Mouse (Mus musculus): ENCODE results near the gene Larp4b. TPM values are rescaled to one million over a fixed set of nuclear protein-coding genes. Genes with fewer than 3 reads are reported as not detected.

Gene Larp4b
- polyA plus RNA-seq, 1 experiment from 2014 or later: 51.6 TPM

GRCm38 (mm10) chr13:9191172-9192140, 97.8 kb downstream of the Larp4b start:
- H3K36me3 ChIP-seq (ENCODE audit: control insufficient read depth, insufficient read depth, low read length): no peaks in the 10 kb centered on the region
- no peak for ATAC-seq (ENCODE audit: low FRiP score, low TSS enrichment)
- no peak overlapping the region for H3K9ac ChIP-seq (replicated peaks; ENCODE audit: low read length)
- peaks cover 8% of the 10 kb centered on the region for H3K4me1 ChIP-seq (ENCODE audit: control insufficient read depth, insufficient read depth, low read length)
- no peak for DNase-seq
- H3K4me2 ChIP-seq (ENCODE audit: low read length): no peak overlapping the region
- H3K4me3 ChIP-seq (replicated peaks; ENCODE audit: low read depth, low read length): no peak overlapping the region
- 43% methylated on average over 15 of the region's 15 CpGs for WGBS
- H3K27me3 ChIP-seq (ENCODE audit: control insufficient read depth, insufficient read depth, low read length): no peaks in the 10 kb centered on the region
- H3K9me3 ChIP-seq (ENCODE audit: control insufficient read depth, low read length): no peaks in the 10 kb centered on the region
- no peak overlapping the region for H3K27ac ChIP-seq (replicated peaks; ENCODE audit: low read depth, low read length)

DNA sequence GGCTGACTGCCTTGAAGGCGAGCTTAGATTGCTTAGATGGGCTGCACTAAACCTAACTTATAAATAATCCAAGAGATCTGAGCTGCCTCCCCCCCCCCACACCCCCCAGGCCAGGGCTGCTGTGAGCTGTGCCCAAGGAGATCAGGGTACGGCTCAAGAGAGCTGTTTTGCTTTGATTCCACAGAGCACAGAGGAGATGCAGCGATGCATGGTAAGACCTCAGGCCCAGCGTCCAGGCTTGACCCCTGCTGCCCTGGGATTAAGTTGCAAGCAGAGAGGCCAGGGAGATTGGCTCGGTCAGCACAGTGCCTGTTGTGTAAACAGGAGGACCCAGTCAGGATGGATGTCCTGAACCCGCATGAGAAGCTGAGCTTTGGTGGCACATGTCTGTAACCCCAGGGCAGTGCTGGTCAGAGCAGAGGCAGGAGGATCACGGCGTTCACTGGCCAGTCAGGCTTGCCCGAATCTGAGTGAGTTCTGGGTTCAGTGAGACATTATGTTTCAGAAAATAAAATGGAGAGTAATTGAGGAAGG, 99.2 kb downstream of the Larp4b start:
- ATAC-seq (ENCODE audit: low FRiP score, low TSS enrichment): no peak

GRCm38 (mm10) chr13:9194656-9195055, 101.0 kb downstream of the Larp4b start:
- Histone ChIP-seq H3K4me1 (ENCODE audit: control insufficient read depth, insufficient read depth, low read length) (no peaks in the 10 kb centered on the region), H3K9ac (replicated peaks; ENCODE audit: low read length) (no peak overlapping the region), H3K36me3 (ENCODE audit: control insufficient read depth, insufficient read depth, low read length) (no peaks in the 10 kb centered on the region), H3K27ac (replicated peaks; ENCODE audit: low read depth, low read length) (no peak overlapping the region), H3K9me3 (ENCODE audit: control insufficient read depth, low read length) (no peaks in the 10 kb centered on the region), H3K4me3 (replicated peaks; ENCODE audit: low read depth, low read length) (no peak overlapping the region), H3K27me3 (ENCODE audit: control insufficient read depth, insufficient read depth, low read length) (no peaks in the 10 kb centered on the region), H3K4me2 (ENCODE audit: low read length) (no peak overlapping the region)
- DNase-seq (no peak), ATAC-seq (ENCODE audit: low FRiP score, low TSS enrichment) (no peak)
- WGBS: 84% methylated on average over 4 of the region's 4 CpGs

More for the DNA sequence above, 99.2 kb downstream of the Larp4b start:
- WGBS: 12% methylated on average over 9 of the region's 9 CpGs
- Histone ChIP-seq H3K9me3 (ENCODE audit: control insufficient read depth, low read length) (no peaks in the 10 kb centered on the region), H3K4me3 (replicated peaks; ENCODE audit: low read depth, low read length) (no peak overlapping the region), H3K4me1 (ENCODE audit: control insufficient read depth, insufficient read depth, low read length) (peaks cover 4% of the 10 kb centered on the region), H3K36me3 (ENCODE audit: control insufficient read depth, insufficient read depth, low read length) (no peaks in the 10 kb centered on the region), H3K9ac (replicated peaks; ENCODE audit: low read length) (no peak overlapping the region), H3K27me3 (ENCODE audit: control insufficient read depth, insufficient read depth, low read length) (no peaks in the 10 kb centered on the region), H3K4me2 (ENCODE audit: low read length) (no peak overlapping the region), H3K27ac (replicated peaks; ENCODE audit: low read depth, low read length) (no peak overlapping the region)
- no peak for DNase-seq

- Histone ChIP-seq H3K27me3 (ENCODE audit: control insufficient read depth, insufficient read depth, low read length) (no peaks in the 10 kb centered on the region), H3K36me3 (ENCODE audit: control insufficient read depth, insufficient read depth, low read length) (no peaks in the 10 kb centered on the region), H3K9me3 (ENCODE audit: control insufficient read depth, low read length) (no peaks in the 10 kb centered on the region), H3K4me3 (replicated peaks; ENCODE audit: low read depth, low read length) (no peak overlapping the region), H3K9ac (replicated peaks; ENCODE audit: low read length) (no peak overlapping the region), H3K27ac (replicated peaks; ENCODE audit: low read depth, low read length) (no peak overlapping the region), H3K4me2 (ENCODE audit: low read length) (no peak overlapping the region), H3K4me1 (ENCODE audit: control insufficient read depth, insufficient read depth, low read length) (no peaks in the 10 kb centered on the region)
- 72% methylated on average over 4 of the region's 4 CpGs for WGBS
- DNase-seq (no peak), ATAC-seq (ENCODE audit: low FRiP score, low TSS enrichment) (no peak)
These were observed 101.9 kb downstream of the Larp4b start for GRCm38 (mm10) chr13:9195565-9195964.

DNA sequence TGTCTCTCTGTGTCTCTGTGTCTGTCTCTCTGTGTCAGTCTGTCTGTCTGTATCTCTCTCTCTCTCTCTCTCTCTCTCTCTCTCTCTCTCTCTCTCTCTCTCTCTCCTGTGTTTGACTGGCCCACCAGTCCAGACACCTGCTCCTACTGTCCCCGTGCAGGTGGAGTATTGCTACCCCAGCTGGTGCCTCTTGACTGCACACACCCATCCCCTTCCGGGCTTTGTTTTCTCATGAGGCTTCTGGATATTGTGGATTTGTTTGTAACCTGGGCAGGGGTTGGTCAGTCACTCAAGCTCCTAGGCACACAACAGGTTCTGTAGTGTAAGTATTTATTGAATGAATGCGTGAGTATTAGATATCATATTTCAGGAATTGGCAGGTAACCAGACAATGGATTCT, 104.4 kb downstream of the Larp4b start:
- Histone ChIP-seq H3K27me3 (ENCODE audit: control insufficient read depth, insufficient read depth, low read length) (no peaks in the 10 kb centered on the region), H3K9ac (replicated peaks; ENCODE audit: low read length) (no peak overlapping the region)
- WGBS: 79% methylated on average over 3 of the region's 3 CpGs

GRCm38 (mm10) chr13:9198728-9199464, 105.2 kb downstream of the Larp4b start:
- ATAC-seq (ENCODE audit: low FRiP score, low TSS enrichment): peak; percentile 78
- no peak overlapping the region for H3K9ac ChIP-seq (replicated peaks; ENCODE audit: low read length)
- no peaks in the 10 kb centered on the region for H3K27me3 ChIP-seq (ENCODE audit: control insufficient read depth, insufficient read depth, low read length)
- no peak overlapping the region for H3K4me3 ChIP-seq (replicated peaks; ENCODE audit: low read depth, low read length)
- H3K36me3 ChIP-seq (ENCODE audit: control insufficient read depth, insufficient read depth, low read length): no peaks in the 10 kb centered on the region
- 39% methylated on average over 19 of the region's 19 CpGs for WGBS
- H3K4me2 ChIP-seq (ENCODE audit: low read length): peak overlapping the region; percentile 20
- no peaks in the 10 kb centered on the region for H3K9me3 ChIP-seq (ENCODE audit: control insufficient read depth, low read length)
- H3K4me1 ChIP-seq (ENCODE audit: control insufficient read depth, insufficient read depth, low read length): no peaks in the 10 kb centered on the region
- no peak overlapping the region for H3K27ac ChIP-seq (replicated peaks; ENCODE audit: low read depth, low read length)
- DNase-seq: peak; percentile 48

More for the DNA sequence above, 104.4 kb downstream of the Larp4b start:
- Histone ChIP-seq H3K4me2 (ENCODE audit: low read length) (no peak overlapping the region), H3K4me3 (replicated peaks; ENCODE audit: low read depth, low read length) (no peak overlapping the region), H3K27ac (replicated peaks; ENCODE audit: low read depth, low read length) (no peak overlapping the region), H3K9me3 (ENCODE audit: control insufficient read depth, low read length) (no peaks in the 10 kb centered on the region), H3K36me3 (ENCODE audit: control insufficient read depth, insufficient read depth, low read length) (no peaks in the 10 kb centered on the region), H3K4me1 (ENCODE audit: control insufficient read depth, insufficient read depth, low read length) (no peaks in the 10 kb centered on the region)
- no peak for ATAC-seq (ENCODE audit: low FRiP score, low TSS enrichment)
- DNase-seq: no peak

DNA sequence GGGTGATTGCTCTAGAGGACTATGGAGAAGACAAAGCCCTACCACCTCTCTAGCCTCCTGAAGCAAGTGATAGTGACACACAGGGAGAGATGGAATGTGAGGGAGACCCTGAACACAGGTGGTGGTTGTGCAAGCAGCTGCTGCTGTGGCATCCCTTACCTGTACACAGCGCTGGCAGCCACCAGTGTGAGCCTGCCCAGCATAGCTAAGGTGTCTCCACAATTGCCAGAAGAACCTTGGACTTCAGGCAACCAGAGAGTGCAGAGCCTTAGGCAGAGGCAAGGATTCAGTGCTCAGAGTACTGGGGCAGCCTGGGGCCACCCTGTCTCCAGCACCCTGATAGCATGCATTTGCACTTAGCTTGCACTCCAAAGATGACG, 105.8 kb downstream of the Larp4b start:
- WGBS: 52% methylated on average over 2 of the region's 2 CpGs
- Histone ChIP-seq H3K9ac (replicated peaks; ENCODE audit: low read length) (no peak overlapping the region), H3K27ac (replicated peaks; ENCODE audit: low read depth, low read length) (no peak overlapping the region), H3K9me3 (ENCODE audit: control insufficient read depth, low read length) (no peaks in the 10 kb centered on the region), H3K36me3 (ENCODE audit: control insufficient read depth, insufficient read depth, low read length) (no peaks in the 10 kb centered on the region), H3K27me3 (ENCODE audit: control insufficient read depth, insufficient read depth, low read length) (no peaks in the 10 kb centered on the region), H3K4me3 (replicated peaks; ENCODE audit: low read depth, low read length) (no peak overlapping the region), H3K4me2 (ENCODE audit: low read length) (peak overlapping the region; percentile 20), H3K4me1 (ENCODE audit: control insufficient read depth, insufficient read depth, low read length) (no peaks in the 10 kb centered on the region)
- DNase-seq: no peak
- ATAC-seq (ENCODE audit: low FRiP score, low TSS enrichment): no peak

DNA sequence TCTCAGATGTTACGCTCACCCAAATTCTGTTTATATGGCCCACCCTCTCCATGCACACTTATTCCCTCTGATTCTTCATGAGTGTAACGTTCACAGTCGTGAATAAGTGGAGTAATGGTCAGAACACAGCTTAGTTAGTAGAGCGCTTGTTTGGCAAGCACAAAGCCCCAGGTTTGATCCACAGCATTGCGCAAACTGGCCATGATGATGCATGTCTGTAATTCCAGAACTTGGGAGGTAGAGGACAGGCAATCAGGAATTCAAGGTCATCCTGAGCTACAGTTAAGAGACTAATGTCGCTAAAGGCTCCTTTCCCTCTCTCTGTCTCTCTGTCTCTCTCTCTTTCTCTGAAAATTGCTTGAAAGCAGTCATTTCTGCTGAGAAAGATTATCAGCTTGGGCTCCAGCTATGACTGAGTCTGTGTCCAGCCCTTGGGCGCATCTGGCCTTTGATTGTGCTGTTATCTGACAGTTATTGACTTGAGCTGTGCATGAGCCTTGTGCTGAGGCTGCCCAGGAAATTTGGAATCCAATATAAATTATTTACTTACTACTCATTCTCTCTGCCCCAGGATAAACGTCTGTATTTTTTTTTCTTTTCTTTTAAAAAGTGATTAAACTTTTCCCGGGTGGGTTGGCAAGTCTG, 129.2 kb downstream of the Larp4b start:
- WGBS: 79% methylated on average over 9 of the region's 9 CpGs
- Histone ChIP-seq H3K4me3 (replicated peaks; ENCODE audit: low read depth, low read length) (no peak overlapping the region), H3K27ac (replicated peaks; ENCODE audit: low read depth, low read length) (no peak overlapping the region), H3K36me3 (ENCODE audit: control insufficient read depth, insufficient read depth, low read length) (no peaks in the 10 kb centered on the region), H3K9ac (replicated peaks; ENCODE audit: low read length) (no peak overlapping the region), H3K4me1 (ENCODE audit: control insufficient read depth, insufficient read depth, low read length) (no peaks in the 10 kb centered on the region), H3K27me3 (ENCODE audit: control insufficient read depth, insufficient read depth, low read length) (no peaks in the 10 kb centered on the region), H3K4me2 (ENCODE audit: low read length) (no peak overlapping the region), H3K9me3 (ENCODE audit: control insufficient read depth, low read length) (no peaks in the 10 kb centered on the region)
- ATAC-seq (ENCODE audit: low FRiP score, low TSS enrichment) (no peak), DNase-seq (peak; percentile 19)
